Mouse (Mus musculus): ENCODE data around the gene Atp8b4.

The Atp8b4 gene

GRCm38 (mm10) chr2:126283086-126283485 is 217.4 kb downstream of the Atp8b4 start:
- no peak for DNase-seq

DNA sequence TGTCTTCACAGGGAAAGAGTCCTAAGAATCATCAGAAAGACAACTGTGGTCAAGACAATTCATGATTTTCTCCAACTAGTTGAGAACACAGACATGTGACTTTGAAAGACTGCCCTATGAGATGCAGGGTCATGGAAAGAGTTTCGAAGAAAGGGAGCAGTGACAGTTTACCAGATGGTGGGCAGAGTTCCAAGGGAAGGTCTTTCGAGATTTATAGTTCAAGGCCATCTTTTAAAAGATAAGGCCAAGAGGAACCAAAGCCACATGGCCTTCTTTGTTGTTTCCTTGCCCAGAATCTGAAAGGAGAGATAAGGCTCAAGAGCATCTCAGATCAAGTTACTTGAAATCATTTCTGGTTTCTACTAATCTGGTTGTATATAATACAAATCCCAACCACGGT is 225.0 kb downstream of the Atp8b4 start:
- no peak for DNase-seq

DNA sequence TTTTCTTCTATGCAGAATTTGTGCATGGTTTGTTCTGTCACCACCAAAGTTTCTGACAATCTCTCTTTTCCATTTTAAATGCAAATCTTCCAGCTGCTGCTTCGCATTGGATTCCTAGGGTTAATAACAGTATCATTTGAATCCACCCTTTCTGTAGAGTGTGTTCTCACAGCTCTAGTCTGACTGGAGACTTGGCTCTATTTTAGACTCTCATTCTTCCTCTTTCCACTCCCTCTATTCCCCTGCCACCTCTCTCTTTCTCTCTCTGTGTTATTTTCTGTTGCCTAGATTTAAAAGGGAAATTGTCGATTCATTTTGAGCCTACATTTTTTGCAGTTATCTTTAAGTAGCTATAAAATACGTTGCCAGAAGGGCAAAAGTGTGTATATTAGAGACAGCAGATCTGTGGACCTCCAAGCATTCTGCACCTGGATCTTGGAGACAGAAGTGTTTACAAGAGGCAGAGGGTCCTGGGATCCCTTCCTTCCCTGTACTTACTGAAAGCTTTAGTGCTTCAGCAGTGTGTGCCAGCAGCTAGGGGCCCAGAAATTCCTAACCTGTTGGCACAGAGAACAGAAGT is 225.6 kb downstream of the Atp8b4 start:
- no peak for DNase-seq

- no peak for DNase-seq
These were observed 226.2 kb downstream of the Atp8b4 start for GRCm38 (mm10) chr2:126274311-126274710.

Measured in kidney, adult 9 months (tissue).